Mouse (Mus musculus) neural tube, embryonic 12.5 days (tissue): ENCODE measurements at regions not wholly inside any gene's neighbourhood (a gene's known extent, or its start where the extent isn't known, plus 50 kb on each side); places are given as distances from the start of the nearest gene placed in this dataset.

ENCODE experiments used
- ATAC-seq: fragments of 200-750 bp; cut with Nextera tagmentation; 2 replicates; pipeline ENCODE4 v1.8.0; 2017; ENCODE audit warnings: low read depth, mild to moderate bottlenecking, moderate TSS enrichment, moderate library complexity; ENCODE audit not compliant: low FRiP score
- H3K27ac ChIP-seq: fragments of 300-500 bp; sonication (generic); 2 replicates; pipeline ENCODE4 v1.5.1; 2016
- H3K27me3 ChIP-seq: fragments of 300-500 bp; sonication (generic); replicated peaks from 2 replicates; pipeline ENCODE4 v1.6.1; 2016; ENCODE audit warnings: mild to moderate bottlenecking
- H3K36me3 ChIP-seq: fragments of 300-500 bp; sonication (generic); 2 replicates; pipeline ENCODE4 v1.6.1; 2016; ENCODE audit warnings: mild to moderate bottlenecking
- H3K4me1 ChIP-seq: fragments of 300-500 bp; sonication (generic); 2 replicates; pipeline ENCODE4 v1.6.1; 2016
- H3K4me2 ChIP-seq: fragments of 300-500 bp; sonication (generic); replicated peaks from 2 replicates; pipeline ENCODE4 v1.6.1; 2016; ENCODE audit warnings: mild to moderate bottlenecking
- H3K4me3 ChIP-seq: fragments of 300-500 bp; sonication (generic); 2 replicates; pipeline ENCODE4 v1.5.1; 2016
- H3K9ac ChIP-seq: fragments of 300-500 bp; sonication (generic); 2 replicates; pipeline ENCODE4 v1.6.1; 2016; ENCODE audit warnings: mild to moderate bottlenecking
- H3K9me3 ChIP-seq: fragments of 300-500 bp; sonication (generic); 2 replicates; pipeline ENCODE4 v1.6.1; 2016; ENCODE audit warnings: mild to moderate bottlenecking
- WGBS: fragments of 180-500 bp; shearing (Covaris S2); methylation state at CpG from one replicate; pipeline ENCODE4 v1.1.7; 2016; 5-methylcytosine and 5-hydroxymethylcytosine counted together

DNA sequence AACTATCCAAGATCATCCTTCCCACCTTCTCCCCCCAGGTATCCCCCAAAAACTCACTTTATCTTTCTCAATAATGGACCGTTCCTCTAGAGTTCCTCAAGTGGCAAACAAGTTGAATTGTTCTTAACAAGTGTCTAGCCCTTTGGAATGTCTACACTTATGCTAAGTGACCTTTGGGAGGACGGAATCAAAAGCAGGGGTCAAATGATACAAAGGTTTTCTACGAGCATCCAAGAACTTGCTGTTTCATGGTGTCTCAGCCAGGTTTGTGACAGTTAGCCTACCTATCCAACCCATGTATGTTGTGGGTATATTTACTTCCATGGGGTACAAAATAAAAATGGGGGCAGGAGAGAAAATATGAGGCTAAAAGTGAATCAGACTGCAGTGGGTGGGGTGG, 136.7 kb upstream of the Cttnbp2 start:
- ATAC-seq, result no peak
- Histone ChIP-seq H3K36me3 (no peaks in the 10 kb centered on the region), H3K9ac (no peak overlapping the region), H3K4me1 (no peaks in the 10 kb centered on the region), H3K4me3 (no peak overlapping the region), H3K9me3 (no peaks in the 10 kb centered on the region), H3K4me2 (no peak overlapping the region), H3K27ac (no peak overlapping the region), H3K27me3 (no peaks in the 10 kb centered on the region)
- WGBS, result 78% methylated on average over 3 of the region's 3 CpGs

DNA sequence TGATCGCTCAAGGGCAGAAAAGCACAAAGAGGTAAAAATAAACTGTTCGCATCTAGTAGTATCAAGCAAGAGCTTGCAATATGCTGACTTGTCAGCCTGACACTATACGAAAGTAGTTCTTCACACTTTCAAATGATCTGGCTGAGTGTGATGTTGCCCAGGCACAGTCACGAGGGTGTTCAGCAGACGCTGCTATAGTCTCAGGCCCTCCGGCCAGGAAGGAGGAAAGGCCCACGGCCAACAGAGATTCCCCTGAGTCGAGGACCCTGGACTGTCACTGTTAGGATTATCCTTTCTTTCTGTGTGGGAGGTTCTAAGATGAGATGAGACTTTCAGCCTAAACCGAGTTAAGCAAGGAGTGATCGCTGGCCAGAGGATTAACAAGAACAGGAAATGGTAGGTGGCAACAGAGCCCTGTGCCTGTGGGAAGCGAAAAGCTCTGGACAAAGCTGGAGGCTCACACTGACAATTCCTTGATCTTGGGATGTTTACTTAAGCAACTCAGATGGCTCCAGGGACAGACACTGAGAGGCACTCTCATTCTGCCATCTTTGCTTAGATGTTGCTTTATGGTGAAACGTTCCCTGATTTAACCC, 137.5 kb upstream of the Cttnbp2 start:
- no peak for ATAC-seq
- no peaks in the 10 kb centered on the region for H3K36me3 ChIP-seq
- no peak overlapping the region for H3K9ac ChIP-seq
- H3K27me3 ChIP-seq, result no peaks in the 10 kb centered on the region
- H3K4me3 ChIP-seq, result no peak overlapping the region
- no peak overlapping the region for H3K4me2 ChIP-seq
- no peaks in the 10 kb centered on the region for H3K4me1 ChIP-seq
- no peak overlapping the region for H3K27ac ChIP-seq
- no peaks in the 10 kb centered on the region for H3K9me3 ChIP-seq
- WGBS, result 76% methylated on average over 12 of the region's 12 CpGs

DNA sequence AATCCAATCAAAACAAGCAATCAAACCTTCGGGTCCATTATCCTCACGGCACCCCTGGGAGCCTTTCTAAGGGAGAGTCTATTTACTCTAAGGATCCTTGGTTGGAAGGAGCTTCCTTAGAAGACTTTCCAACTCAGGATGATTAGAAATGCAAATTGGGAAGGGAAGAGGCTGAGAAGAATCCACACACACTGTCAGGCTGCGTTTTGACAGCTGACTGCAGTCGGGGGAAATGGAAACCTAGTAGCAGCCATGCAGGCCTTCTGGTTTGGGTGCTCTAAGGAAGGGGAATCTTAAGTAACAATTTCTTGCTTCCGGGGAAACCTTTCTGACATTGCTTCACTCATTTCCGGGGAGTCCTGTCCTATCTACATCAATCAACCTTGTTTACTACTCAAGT, 139.6 kb upstream of the Cttnbp2 start:
- ATAC-seq, result no peak
- H3K9ac ChIP-seq, result no peak overlapping the region
- no peak overlapping the region for H3K27ac ChIP-seq
- H3K27me3 ChIP-seq, result no peaks in the 10 kb centered on the region
- no peak overlapping the region for H3K4me2 ChIP-seq
- no peaks in the 10 kb centered on the region for H3K4me1 ChIP-seq
- H3K9me3 ChIP-seq, result no peaks in the 10 kb centered on the region
- H3K4me3 ChIP-seq, result no peak overlapping the region
- 45% methylated on average over 6 of the region's 6 CpGs for WGBS
- H3K36me3 ChIP-seq, result no peaks in the 10 kb centered on the region

DNA sequence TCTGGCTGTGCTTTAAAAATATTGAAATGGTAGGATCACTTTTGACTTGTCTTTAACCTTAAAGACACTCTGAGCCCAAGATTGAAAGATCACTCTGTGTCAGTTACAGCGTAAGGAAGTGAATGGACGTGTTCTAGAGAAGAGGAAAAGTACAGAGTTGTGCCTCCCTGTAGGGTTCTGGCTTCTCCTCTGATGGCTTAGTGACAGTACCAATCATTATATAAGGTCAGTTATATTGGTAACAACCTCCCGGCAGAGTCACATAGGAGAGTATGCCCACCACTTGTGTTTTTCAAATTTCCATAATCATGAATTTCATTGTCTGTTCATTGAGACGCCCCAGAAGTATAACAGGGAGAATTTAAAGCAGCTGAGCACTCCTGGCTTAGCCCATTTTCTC, 141.6 kb upstream of the Cttnbp2 start:
- Histone ChIP-seq H3K4me3 (no peak overlapping the region), H3K9ac (no peak overlapping the region), H3K36me3 (no peaks in the 10 kb centered on the region), H3K9me3 (no peaks in the 10 kb centered on the region), H3K4me1 (no peaks in the 10 kb centered on the region), H3K27ac (no peak overlapping the region), H3K4me2 (no peak overlapping the region), H3K27me3 (no peaks in the 10 kb centered on the region)
- ATAC-seq, result no peak
- WGBS, result 81% methylated on average over 4 of the region's 4 CpGs

DNA sequence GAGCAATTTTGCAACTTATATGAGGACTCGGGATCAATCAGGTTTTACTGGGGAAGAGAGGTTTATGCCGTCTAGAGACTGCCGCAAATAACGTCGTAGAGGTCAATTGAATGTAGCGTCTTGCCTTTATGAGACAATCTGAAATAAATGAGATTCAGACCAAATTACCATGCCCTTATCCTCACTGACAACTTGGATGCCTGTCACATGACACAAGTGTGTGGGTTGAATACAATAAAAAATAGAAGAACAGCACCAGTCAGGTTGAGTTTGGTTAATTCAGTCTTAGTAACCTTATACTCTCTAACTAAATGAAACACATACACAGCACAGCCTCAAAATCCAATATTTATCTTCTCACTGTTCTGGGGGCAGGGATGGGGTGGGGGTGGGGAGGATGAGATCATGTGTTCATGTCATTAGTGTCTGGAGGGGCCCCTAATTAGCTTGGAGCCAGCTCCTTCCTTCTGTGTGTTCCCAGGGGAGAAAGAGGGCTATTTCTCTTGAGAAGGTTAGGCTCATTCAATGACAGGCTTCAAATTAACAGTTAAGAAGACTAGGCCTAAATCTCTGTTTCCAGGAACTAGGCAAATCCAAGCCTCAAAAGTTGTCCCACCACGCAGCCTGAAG, 142.2 kb upstream of the Cttnbp2 start:
- Histone ChIP-seq H3K9ac (no peak overlapping the region), H3K36me3 (no peaks in the 10 kb centered on the region), H3K27ac (no peak overlapping the region), H3K4me2 (no peak overlapping the region), H3K9me3 (no peaks in the 10 kb centered on the region), H3K4me1 (no peaks in the 10 kb centered on the region), H3K4me3 (no peak overlapping the region), H3K27me3 (no peaks in the 10 kb centered on the region)
- 66% methylated on average over 7 of the region's 7 CpGs for WGBS
- ATAC-seq, result no peak

DNA sequence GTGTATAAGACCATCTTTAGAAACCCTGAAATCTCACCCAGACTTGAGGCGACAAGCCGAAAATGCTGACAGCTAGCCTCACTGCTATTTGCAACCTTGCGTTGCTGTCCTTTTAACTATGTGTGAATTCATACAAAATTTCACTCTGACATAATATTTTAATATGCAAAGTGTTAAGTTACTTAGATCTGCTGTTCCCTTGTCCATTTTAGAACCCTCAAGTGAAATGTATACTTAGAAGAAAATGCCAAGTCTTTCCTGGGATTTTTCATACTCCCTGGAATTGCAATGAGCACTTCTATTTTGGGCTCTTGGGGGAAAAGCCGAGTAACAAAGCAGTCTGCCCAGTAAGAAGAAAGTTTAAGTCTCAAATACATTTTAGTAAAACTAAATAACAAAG, 150.0 kb upstream of the Cttnbp2 start:
- Histone ChIP-seq H3K4me2 (no peak overlapping the region), H3K36me3 (no peaks in the 10 kb centered on the region), H3K4me1 (no peaks in the 10 kb centered on the region), H3K9me3 (no peaks in the 10 kb centered on the region), H3K27me3 (no peaks in the 10 kb centered on the region), H3K27ac (no peak overlapping the region), H3K9ac (no peak overlapping the region), H3K4me3 (no peak overlapping the region)
- no peak for ATAC-seq
- WGBS, result 92% methylated on average over 4 of the region's 4 CpGs

DNA sequence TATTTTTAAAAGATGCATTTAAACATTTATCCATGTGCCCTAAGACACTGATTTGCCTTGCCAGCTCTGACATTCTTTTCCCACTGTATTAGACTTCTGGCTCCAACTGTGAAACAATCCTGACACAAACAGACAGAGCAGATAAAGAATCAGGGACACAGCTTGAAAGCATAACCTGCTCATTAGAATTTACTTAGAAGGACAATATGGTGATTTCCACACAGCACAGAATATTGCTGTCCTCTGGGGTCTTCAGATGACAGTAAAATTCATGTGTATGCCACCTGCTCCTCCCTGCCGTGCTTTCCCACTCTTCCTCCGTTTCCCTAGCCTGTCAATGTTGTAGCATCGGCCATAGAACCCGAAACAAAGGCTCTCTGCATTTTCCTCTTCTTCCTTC, 151.3 kb upstream of the Cttnbp2 start:
- 73% methylated on average over 4 of the region's 4 CpGs for WGBS
- H3K4me2 ChIP-seq, result no peak overlapping the region
- no peak overlapping the region for H3K9ac ChIP-seq
- no peaks in the 10 kb centered on the region for H3K4me1 ChIP-seq
- H3K9me3 ChIP-seq, result no peaks in the 10 kb centered on the region
- H3K27me3 ChIP-seq, result no peaks in the 10 kb centered on the region
- ATAC-seq, result peak; percentile 50; the same call in 1 of the 2 replicates
- H3K4me3 ChIP-seq, result no peak overlapping the region
- no peaks in the 10 kb centered on the region for H3K36me3 ChIP-seq
- no peak overlapping the region for H3K27ac ChIP-seq

DNA sequence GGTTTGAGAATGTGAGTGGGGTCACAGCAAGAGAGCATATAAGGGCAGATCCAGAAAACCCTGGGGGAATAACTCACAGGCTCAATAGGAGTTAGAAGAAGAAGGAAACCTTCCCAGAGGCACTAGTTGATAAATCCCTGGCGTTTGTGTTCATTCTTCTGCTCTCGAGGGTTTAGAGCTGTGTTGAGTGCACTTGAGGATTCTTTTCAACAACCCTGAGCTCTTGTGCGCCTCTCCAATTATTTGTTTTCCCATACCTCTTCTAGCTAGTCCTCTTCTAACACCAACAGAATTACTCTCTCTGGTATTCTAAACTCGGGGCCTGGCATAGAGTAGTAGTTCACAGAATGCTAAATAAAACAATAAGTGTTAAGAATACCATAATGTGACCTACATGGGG, 151.9 kb upstream of the Cttnbp2 start:
- no peaks in the 10 kb centered on the region for H3K36me3 ChIP-seq
- H3K27ac ChIP-seq, result no peak overlapping the region
- no peak overlapping the region for H3K4me3 ChIP-seq
- H3K9ac ChIP-seq, result no peak overlapping the region
- H3K9me3 ChIP-seq, result no peaks in the 10 kb centered on the region
- no peaks in the 10 kb centered on the region for H3K4me1 ChIP-seq
- WGBS, result 76% methylated on average over 4 of the region's 4 CpGs
- H3K4me2 ChIP-seq, result no peak overlapping the region
- ATAC-seq, result no peak
- no peaks in the 10 kb centered on the region for H3K27me3 ChIP-seq

DNA sequence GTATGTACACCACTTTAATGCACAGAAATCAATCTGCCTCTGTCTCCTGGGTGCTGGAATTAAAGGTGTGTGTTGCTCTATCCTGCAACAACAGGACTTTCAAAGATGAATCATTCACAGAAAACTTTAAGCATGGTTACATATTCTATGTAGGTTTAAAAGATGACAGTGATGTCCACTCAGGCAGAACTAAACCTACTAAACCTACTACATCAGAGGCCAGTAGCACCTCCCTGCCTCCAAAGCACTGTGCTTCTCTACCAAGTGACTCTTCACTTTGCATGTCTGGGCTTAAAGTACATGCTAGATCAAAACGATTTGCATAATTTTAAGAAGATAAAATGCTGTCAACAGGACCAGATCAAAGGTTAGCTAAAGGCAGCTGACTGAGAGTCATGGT, 156.0 kb upstream of the Cttnbp2 start:
- H3K4me3 ChIP-seq, result no peak overlapping the region
- no peaks in the 10 kb centered on the region for H3K27me3 ChIP-seq
- no peak for ATAC-seq
- H3K4me2 ChIP-seq, result no peak overlapping the region
- 86% methylated on average over 1 of the region's 1 CpGs for WGBS
- H3K36me3 ChIP-seq, result no peaks in the 10 kb centered on the region
- no peaks in the 10 kb centered on the region for H3K9me3 ChIP-seq
- no peak overlapping the region for H3K9ac ChIP-seq
- no peaks in the 10 kb centered on the region for H3K4me1 ChIP-seq
- no peak overlapping the region for H3K27ac ChIP-seq

DNA sequence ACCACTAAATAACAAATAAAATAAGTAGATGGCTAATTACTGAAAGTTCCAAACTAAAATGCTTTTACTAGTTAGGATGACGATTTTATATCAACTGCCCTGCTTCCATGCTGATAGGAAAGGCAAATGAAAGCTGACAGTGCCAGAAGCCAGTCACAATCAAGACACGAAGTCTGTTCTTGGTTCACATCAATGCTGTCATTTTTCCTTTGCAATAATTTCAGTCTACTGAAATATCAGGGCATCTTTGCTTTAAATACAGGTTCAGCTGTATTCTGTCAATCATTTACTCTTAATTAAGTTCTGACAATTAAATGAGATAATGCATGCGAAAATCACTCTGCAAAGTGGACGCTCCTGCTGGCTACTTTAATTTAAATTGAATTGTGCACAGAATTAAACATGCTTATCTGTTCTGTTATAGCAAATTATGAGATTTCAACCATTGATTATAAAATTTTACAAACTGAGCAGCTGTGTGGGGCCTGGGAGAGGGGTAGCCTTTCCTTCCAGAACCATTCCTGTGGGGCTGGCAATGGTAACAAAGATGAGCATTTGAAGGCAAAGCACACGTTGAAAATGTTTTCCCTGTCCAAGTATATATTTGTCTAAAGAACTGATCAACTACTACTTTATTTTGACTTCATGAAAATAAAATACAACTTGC, 160.1 kb upstream of the Cttnbp2 start:
- Histone ChIP-seq H3K4me3 (no peak overlapping the region), H3K27ac (no peak overlapping the region), H3K27me3 (no peaks in the 10 kb centered on the region), H3K36me3 (no peaks in the 10 kb centered on the region), H3K4me2 (no peak overlapping the region), H3K9ac (no peak overlapping the region), H3K4me1 (no peaks in the 10 kb centered on the region), H3K9me3 (no peaks in the 10 kb centered on the region)
- ATAC-seq, result no peak
- 78% methylated on average over 5 of the region's 5 CpGs for WGBS

DNA sequence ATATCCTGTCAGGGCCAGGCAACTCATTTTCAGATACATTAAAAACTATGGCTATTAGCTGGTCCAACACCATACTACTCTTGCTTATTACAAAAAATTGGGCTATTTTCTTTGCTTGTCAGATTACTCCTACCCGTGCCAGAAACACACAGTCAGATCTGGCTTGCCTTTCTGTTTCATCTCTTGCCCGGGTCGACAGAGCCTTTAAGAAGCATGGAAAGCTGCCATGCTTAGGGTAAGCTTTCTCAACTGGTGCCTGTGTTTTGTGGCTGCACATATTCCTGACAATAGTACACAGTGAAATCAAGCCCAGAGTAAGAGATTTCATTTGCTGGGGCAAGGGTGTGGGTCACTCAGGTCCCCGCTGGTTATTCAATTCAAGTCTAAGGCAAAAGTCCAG, 162.5 kb upstream of the Cttnbp2 start:
- Histone ChIP-seq H3K27ac (no peak overlapping the region), H3K27me3 (no peaks in the 10 kb centered on the region), H3K4me2 (no peak overlapping the region), H3K4me1 (no peaks in the 10 kb centered on the region), H3K4me3 (no peak overlapping the region), H3K9ac (no peak overlapping the region), H3K9me3 (no peaks in the 10 kb centered on the region), H3K36me3 (no peaks in the 10 kb centered on the region)
- 94% methylated on average over 4 of the region's 4 CpGs for WGBS
- ATAC-seq, result no peak

DNA sequence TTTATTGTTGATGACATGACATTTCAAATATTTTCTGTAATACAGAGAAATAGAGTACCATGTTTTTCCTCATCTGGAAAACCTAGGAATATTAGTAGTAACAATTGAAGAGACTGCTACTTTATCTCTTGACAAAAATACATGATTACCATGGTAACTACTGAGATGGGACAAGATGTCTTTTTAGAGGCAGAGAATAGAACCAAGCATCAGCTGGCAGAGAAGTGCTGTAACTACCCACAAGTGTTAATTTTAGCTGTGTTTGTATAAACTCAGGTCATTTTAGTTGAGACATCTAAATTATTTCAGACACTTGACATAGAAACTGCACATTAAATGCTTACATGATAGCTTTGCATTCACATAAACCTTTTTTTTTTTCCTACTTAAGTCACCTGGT, 166.1 kb upstream of the Cttnbp2 start:
- H3K27ac ChIP-seq, result no peak overlapping the region
- H3K4me3 ChIP-seq, result no peak overlapping the region
- H3K36me3 ChIP-seq, result no peaks in the 10 kb centered on the region
- no peaks in the 10 kb centered on the region for H3K9me3 ChIP-seq
- H3K9ac ChIP-seq, result no peak overlapping the region
- H3K27me3 ChIP-seq, result no peaks in the 10 kb centered on the region
- ATAC-seq, result no peak
- no peak overlapping the region for H3K4me2 ChIP-seq
- no peaks in the 10 kb centered on the region for H3K4me1 ChIP-seq

DNA sequence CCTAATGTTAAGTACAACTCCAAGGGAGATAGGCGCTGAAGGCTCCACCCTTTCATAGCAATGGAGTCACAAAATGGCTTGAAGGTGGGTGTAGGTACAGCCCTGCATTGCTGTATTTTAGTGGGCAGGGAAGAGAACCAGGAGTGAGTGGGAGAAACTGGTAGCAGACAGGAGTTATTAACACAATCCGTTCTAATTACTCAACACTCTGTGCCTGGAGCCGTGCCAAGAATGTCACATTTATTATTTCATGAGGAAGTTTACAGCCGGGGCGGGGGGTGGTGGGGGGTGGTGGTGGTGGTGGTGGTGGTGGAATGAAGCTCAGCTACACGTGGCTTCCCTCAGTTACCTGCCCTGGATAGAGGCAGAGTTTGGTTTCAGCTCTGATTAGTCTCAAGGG, 166.3 kb upstream of the Lsm8 start:
- WGBS, result 62% methylated on average over 6 of the region's 6 CpGs
- Histone ChIP-seq H3K36me3 (no peaks in the 10 kb centered on the region), H3K4me1 (no peaks in the 10 kb centered on the region), H3K9me3 (no peaks in the 10 kb centered on the region), H3K27ac (no peak overlapping the region), H3K4me3 (no peak overlapping the region), H3K27me3 (no peaks in the 10 kb centered on the region), H3K9ac (no peak overlapping the region), H3K4me2 (no peak overlapping the region)
- no peak for ATAC-seq
